Mouse (Mus musculus): Measurements from ENCODE around the gene Ptges.

Gene Ptges

DNA sequence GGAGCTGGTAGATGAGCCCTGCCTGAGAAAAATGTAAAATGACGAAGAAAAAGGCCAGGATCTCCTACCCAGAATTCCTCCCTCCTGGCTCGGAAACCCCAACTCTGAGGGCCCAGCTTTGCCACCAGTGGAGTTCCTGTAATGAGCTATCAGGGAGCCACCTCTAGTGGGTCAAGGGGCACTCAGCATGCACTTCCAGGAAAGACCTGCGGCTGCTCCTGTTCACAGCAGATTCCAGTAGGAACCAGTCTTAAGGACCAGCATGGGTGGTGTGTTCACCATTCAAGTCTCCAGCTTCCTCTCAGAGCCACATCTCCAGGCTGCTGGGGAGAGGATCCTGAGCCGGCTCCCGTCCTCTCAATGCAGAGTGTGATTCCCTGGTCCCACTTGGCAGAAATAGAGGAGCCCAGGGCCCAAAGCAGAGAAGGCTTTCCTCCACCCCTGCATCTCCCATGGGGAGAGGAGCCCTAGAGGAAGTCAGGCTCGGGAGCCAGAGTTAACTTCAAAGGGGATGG lies 28.0 kb downstream of the Ptges start:
- H3K4me3 ChIP-seq (replicated peaks; ENCODE audit: low read length): peak overlapping the region; percentile 65; the same call in 1 of the 2 replicates
- TF ChIP-seq POU5F1 (IDR thresholded peaks at IDR 0.05; ENCODE audit: borderline replicate concordance, low read length) (no peak), NANOG (IDR thresholded peaks at IDR 0.05; ENCODE audit: borderline replicate concordance, low read length) (no peak), CTCF (conservative IDR thresholded peaks at IDR 0.05; ENCODE audit: low read length) (no peak; the same call in 1 of the 2 replicates)
- H3K27me3 ChIP-seq (ENCODE audit: insufficient read depth, low read length): peaks cover 35% of the 10 kb centered on the region
- H3K36me3 ChIP-seq (ENCODE audit: insufficient read depth, low read length): no peaks in the 10 kb centered on the region
- H3K4me1 ChIP-seq (replicated peaks; ENCODE audit: low read depth, low read length): peaks cover 62% of the 10 kb centered on the region
- H3K9me3 ChIP-seq (ENCODE audit: low read length): no peaks in the 10 kb centered on the region

DNA sequence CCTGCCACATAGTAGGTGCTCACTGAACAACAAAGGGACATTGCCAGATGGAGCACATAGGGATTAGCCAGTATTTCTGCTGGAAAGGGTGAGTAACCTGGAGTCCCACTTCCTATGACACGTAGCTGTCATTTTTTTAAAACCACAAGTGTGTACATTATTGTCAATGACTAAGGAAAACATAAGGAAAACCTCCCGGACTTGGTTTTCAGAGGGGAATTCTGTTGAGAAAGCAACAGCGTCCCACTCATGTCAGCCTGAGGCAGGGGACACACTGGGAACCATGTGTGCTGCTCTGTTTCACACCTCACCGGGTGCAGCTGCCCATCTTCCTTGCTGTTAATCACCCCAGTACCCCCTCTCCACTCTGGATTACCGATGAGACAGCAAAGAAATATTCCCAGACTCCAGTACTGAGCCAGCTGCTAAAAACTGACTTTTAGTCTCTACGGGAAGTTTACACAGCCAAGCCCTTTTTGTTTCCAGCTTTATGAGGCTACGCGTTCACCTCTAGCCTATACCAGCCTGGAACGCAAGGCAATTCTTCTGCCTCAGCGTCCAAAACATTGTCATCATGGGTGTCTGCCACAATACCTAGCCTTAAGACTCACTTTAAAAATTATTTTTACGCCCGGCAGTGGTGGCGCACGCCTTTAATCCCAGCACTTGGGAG lies 30.1 kb downstream of the Ptges start:
- Histone ChIP-seq H3K4me3 (replicated peaks; ENCODE audit: low read length) (no peak overlapping the region), H3K9me3 (ENCODE audit: low read length) (no peaks in the 10 kb centered on the region), H3K4me1 (replicated peaks; ENCODE audit: low read depth, low read length) (peaks cover 56% of the 10 kb centered on the region), H3K27me3 (ENCODE audit: insufficient read depth, low read length) (peaks cover 26% of the 10 kb centered on the region), H3K36me3 (ENCODE audit: insufficient read depth, low read length) (no peaks in the 10 kb centered on the region)
- TF ChIP-seq POU5F1 (IDR thresholded peaks at IDR 0.05; ENCODE audit: borderline replicate concordance, low read length) (no peak), CTCF (conservative IDR thresholded peaks at IDR 0.05; ENCODE audit: low read length) (no peak), NANOG (IDR thresholded peaks at IDR 0.05; ENCODE audit: borderline replicate concordance, low read length) (no peak)

DNA sequence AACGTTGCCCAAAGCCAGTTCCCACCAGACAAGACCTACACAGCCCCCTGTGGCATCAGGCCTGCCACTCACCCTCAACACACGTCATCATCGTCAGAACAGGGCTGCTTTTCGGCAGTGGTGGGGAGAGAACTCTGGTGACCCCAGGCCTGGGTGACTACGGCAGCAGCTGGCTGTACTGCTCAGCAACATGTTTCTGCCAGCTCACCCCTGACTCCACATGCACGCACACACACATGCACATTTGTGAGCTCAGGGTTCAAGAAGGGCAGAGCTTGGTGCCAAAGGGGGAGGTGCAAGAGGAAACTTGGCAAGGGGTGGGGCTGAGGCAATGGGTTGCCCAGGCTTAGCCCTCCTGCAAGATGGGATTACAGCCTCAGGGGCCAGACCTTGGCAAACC lies 32.4 kb downstream of the Ptges start:
- Histone ChIP-seq H3K4me3 (replicated peaks; ENCODE audit: low read length) (no peak overlapping the region), H3K27me3 (ENCODE audit: insufficient read depth, low read length) (peaks cover 8% of the 10 kb centered on the region)
- TF ChIP-seq POU5F1 (IDR thresholded peaks at IDR 0.05; ENCODE audit: borderline replicate concordance, low read length) (no peak), CTCF (conservative IDR thresholded peaks at IDR 0.05; ENCODE audit: low read length) (no peak), NANOG (IDR thresholded peaks at IDR 0.05; ENCODE audit: borderline replicate concordance, low read length) (no peak)

DNA sequence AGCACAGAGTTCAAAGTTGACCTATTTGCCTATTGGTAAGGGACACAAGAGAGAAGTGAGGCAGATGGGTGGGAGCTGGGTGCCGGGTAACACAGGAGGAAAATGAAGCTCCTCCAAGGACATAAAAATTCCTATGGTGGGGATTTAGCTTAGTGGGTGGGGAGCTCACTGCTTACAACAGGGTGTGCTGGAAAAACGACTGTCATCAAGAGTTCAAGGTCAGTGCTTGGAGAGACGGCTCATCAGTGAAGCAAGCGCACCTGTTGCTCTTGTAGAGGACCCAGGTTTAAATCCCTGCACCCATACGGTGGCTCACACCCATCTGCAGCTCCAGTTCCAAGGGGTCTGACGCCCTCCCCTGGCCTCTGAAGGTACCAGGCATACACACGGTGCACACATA lies 35.7 kb downstream of the Ptges start:
- H3K36me3 ChIP-seq (ENCODE audit: insufficient read depth, low read length): no peaks in the 10 kb centered on the region
- peaks cover 56% of the 10 kb centered on the region for H3K4me1 ChIP-seq (replicated peaks; ENCODE audit: low read depth, low read length)
- TF ChIP-seq POU5F1 (IDR thresholded peaks at IDR 0.05; ENCODE audit: borderline replicate concordance, low read length) (no peak), NANOG (IDR thresholded peaks at IDR 0.05; ENCODE audit: borderline replicate concordance, low read length) (no peak), CTCF (conservative IDR thresholded peaks at IDR 0.05; ENCODE audit: low read length) (no peak)

More for the DNA sequence above, 32.4 kb downstream of the Ptges start:
- Histone ChIP-seq H3K4me1 (replicated peaks; ENCODE audit: low read depth, low read length) (peaks cover 62% of the 10 kb centered on the region), H3K36me3 (ENCODE audit: insufficient read depth, low read length) (no peaks in the 10 kb centered on the region), H3K9me3 (ENCODE audit: low read length) (no peaks in the 10 kb centered on the region)

DNA sequence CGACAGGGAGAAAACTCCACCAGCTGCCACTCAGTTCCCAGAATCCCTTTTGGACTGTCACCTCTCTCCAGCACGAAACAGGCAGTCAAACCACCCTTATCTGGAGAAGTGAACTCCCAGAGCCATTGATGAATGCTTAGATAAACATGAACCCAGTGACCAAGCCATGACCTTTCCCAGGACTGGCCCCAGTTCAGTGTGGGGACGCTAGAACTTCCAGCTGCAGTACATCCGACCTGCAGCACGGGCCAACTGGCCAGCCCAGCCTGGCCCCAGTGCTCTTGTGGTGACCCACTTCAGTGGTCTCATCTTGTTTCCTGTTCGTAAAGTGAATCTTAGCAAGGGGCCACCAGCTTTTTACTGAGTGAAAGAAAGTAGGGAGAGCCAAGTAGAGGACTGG lies 36.3 kb downstream of the Ptges start:
- Histone ChIP-seq H3K4me1 (replicated peaks; ENCODE audit: low read depth, low read length) (peaks cover 56% of the 10 kb centered on the region), H3K27me3 (ENCODE audit: insufficient read depth, low read length) (no peaks in the 10 kb centered on the region), H3K4me3 (replicated peaks; ENCODE audit: low read length) (no peak overlapping the region), H3K36me3 (ENCODE audit: insufficient read depth, low read length) (no peaks in the 10 kb centered on the region), H3K9me3 (ENCODE audit: low read length) (no peaks in the 10 kb centered on the region)
- TF ChIP-seq NANOG (IDR thresholded peaks at IDR 0.05; ENCODE audit: borderline replicate concordance, low read length): no peak
- TF ChIP-seq POU5F1 (IDR thresholded peaks at IDR 0.05; ENCODE audit: borderline replicate concordance, low read length): no peak
- no peak for TF ChIP-seq CTCF (conservative IDR thresholded peaks at IDR 0.05; ENCODE audit: low read length)

More for the DNA sequence above, 35.7 kb downstream of the Ptges start:
- H3K4me3 ChIP-seq (replicated peaks; ENCODE audit: low read length): no peak overlapping the region
- H3K9me3 ChIP-seq (ENCODE audit: low read length): no peaks in the 10 kb centered on the region
- H3K27me3 ChIP-seq (ENCODE audit: insufficient read depth, low read length): no peaks in the 10 kb centered on the region

DNA sequence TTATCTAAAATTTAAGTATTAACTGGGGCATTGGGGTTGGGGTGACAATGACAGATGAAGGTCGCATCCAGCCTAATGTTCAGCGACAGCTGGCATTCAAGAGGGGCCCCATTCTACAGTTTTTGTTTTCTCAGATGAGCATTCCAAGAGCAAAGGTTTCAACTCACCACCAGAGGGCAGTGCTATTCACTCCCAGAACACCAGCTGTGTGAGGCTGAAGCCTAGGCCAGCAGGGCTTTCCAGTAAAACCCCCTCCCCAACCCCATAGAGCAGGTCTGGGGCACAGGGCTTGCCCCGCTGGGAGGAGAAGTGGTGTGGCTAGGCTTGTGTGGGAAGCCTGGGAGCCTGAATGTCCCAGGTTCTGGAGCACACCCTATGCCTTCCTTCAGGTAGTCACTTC lies 38.7 kb downstream of the Ptges start:
- Histone ChIP-seq H3K36me3 (ENCODE audit: insufficient read depth, low read length) (no peaks in the 10 kb centered on the region), H3K4me3 (replicated peaks; ENCODE audit: low read length) (peak overlapping the region; percentile 3; the same call in 1 of the 2 replicates), H3K27me3 (ENCODE audit: insufficient read depth, low read length) (no peaks in the 10 kb centered on the region), H3K9me3 (ENCODE audit: low read length) (no peaks in the 10 kb centered on the region), H3K4me1 (replicated peaks; ENCODE audit: low read depth, low read length) (peaks cover 57% of the 10 kb centered on the region)
- no peak for TF ChIP-seq POU5F1 (IDR thresholded peaks at IDR 0.05; ENCODE audit: borderline replicate concordance, low read length)
- no peak for TF ChIP-seq NANOG (IDR thresholded peaks at IDR 0.05; ENCODE audit: borderline replicate concordance, low read length)
- peak; percentile 68 for TF ChIP-seq CTCF (conservative IDR thresholded peaks at IDR 0.05; ENCODE audit: low read length)

DNA sequence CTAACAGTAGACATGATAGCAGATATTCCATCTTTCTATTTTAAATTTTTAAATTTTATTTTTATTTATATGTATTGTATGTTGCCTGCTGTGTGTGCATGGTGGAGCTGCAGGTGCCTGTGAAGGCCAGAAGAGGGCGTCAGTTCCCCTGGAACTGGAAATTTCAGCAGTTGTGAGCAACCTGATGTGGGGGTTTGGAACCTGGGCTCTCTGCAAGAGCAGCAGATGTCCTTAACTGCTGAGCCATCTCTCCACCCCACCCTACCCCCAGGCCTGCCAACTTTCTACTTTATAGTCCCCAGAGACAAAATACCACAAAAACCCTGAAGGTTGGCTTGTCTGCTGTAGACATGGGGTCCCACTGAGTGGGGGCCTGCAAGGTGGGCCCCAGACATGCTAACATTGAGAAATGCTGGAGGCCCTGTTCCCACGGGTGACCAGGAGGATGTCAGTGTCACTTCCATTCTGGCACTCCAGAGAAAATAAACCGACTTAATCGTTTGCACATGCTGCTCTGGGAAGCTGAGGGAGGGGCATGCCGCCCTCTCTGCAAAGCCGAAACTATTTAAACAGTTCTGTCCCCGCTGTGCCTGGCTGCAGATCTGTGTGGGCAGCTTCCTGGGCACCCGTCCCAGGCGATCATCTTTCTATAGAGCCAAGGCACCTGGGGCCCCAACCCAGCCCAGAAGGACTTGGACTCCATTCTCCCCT lies 44.1 kb downstream of the Ptges start:
- H3K36me3 ChIP-seq (ENCODE audit: insufficient read depth, low read length): no peaks in the 10 kb centered on the region
- H3K9me3 ChIP-seq (ENCODE audit: low read length): no peaks in the 10 kb centered on the region

DNA sequence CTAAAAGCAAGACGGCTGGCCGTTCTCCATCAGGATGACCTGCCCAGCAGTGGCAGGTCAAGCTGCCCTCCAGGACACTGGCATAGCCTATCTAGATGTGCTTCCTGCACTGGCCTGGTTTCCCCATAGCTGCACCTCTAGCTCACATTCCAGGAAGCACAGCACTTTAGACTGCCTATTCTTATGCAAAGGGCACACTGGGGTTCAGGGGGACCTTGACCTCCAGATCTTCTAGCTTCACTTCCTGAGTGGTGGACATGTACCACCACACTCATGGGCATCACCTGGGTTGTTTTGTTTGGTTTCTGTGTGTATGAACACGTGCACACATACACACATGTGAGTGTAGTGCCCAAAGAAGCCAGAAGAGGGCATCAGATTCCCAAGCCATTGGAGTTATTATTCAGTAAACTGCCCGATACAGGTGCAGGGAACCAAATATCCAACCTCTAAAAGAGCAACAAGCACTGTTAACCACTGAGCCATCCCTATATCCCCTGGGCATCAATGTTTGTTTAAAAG lies 44.8 kb downstream of the Ptges start:
- H3K9me3 ChIP-seq (ENCODE audit: low read length): no peaks in the 10 kb centered on the region
- no peak overlapping the region; the same call in 1 of the 2 replicates for H3K4me3 ChIP-seq (replicated peaks; ENCODE audit: low read length)
- no peaks in the 10 kb centered on the region for H3K36me3 ChIP-seq (ENCODE audit: insufficient read depth, low read length)
- H3K27me3 ChIP-seq (ENCODE audit: insufficient read depth, low read length): no peaks in the 10 kb centered on the region
- peaks cover 59% of the 10 kb centered on the region for H3K4me1 ChIP-seq (replicated peaks; ENCODE audit: low read depth, low read length)
- TF ChIP-seq CTCF (conservative IDR thresholded peaks at IDR 0.05; ENCODE audit: low read length) (peak; percentile 70), POU5F1 (IDR thresholded peaks at IDR 0.05; ENCODE audit: borderline replicate concordance, low read length) (peak; percentile 95), NANOG (IDR thresholded peaks at IDR 0.05; ENCODE audit: borderline replicate concordance, low read length) (no peak)

More for the DNA sequence above, 44.1 kb downstream of the Ptges start:
- Histone ChIP-seq H3K4me3 (replicated peaks; ENCODE audit: low read length) (no peak overlapping the region), H3K4me1 (replicated peaks; ENCODE audit: low read depth, low read length) (peaks cover 58% of the 10 kb centered on the region), H3K27me3 (ENCODE audit: insufficient read depth, low read length) (no peaks in the 10 kb centered on the region)
- no peak for TF ChIP-seq POU5F1 (IDR thresholded peaks at IDR 0.05; ENCODE audit: borderline replicate concordance, low read length)
- TF ChIP-seq CTCF (conservative IDR thresholded peaks at IDR 0.05; ENCODE audit: low read length): no peak; the same call in none of the 2 replicates
- TF ChIP-seq NANOG (IDR thresholded peaks at IDR 0.05; ENCODE audit: borderline replicate concordance, low read length): no peak
